Mouse (Mus musculus): ENCODE measurements around the gene Vmn1r21. TPM values are rescaled to one million over a fixed set of nuclear protein-coding genes. Genes with fewer than 3 reads are reported as not detected.

The Vmn1r21 gene
- total RNA-seq, 2 experiments from 2014 or later = not detected

Other genes starting within 250 kb of the Vmn1r21 start
- 10 to 100 TPM; 22.1 to 23.2 TPM for gene Pyurf, start 158.3 kb downstream of the Vmn1r21 start, total RNA-seq (2021)
- gene Lancl2, start 147.8 kb downstream of the Vmn1r21 start, total RNA-seq (2021) = 10 to 100 TPM; 13.6 to 13.8 TPM
- 10 to 100 TPM; 22.8 to 22.9 TPM for gene Vopp1, start 25.2 kb downstream of the Vmn1r21 start, total RNA-seq (2021)
- not detected for gene Vmn1r22, start 57.7 kb upstream of the Vmn1r21 start, total RNA-seq (2021)
- not detected for gene Vmn1r23, start 76.5 kb upstream of the Vmn1r21 start, total RNA-seq (2021)
- gene Vmn1r24, start 111.2 kb upstream of the Vmn1r21 start, total RNA-seq (2021) = not detected
- gene Vmn1r25, start 130.5 kb upstream of the Vmn1r21 start, total RNA-seq (2021) = not detected
- not detected for gene Vmn1r26, start 164.8 kb upstream of the Vmn1r21 start, total RNA-seq (2021)